Mouse (Mus musculus) olfactory bulb, adult 2 months (tissue): ENCODE measurements around the gene Col26a1.
A peak's percentile ranks its signal among the peaks of the same experiment; 100 is the strongest.

Experiments
- CTCF ChIP-seq: fragments of 200-500 bp; IDR thresholded peaks from 2 replicates; pipeline ENCODE4 v1.5.1; 2012; ENCODE audit warnings: low read depth, mild to moderate bottlenecking, low read length, moderate library complexity; ENCODE audit not compliant: insufficient read depth
- POLR2A ChIP-seq: fragments of 200-500 bp; IDR thresholded peaks from 2 replicates; pipeline ENCODE4 v1.6.1; 2012; ENCODE audit warnings: mild to moderate bottlenecking, low read depth, low read length, moderate library complexity; ENCODE audit not compliant: insufficient read depth

GRCm38 (mm10) chr5:136703751-136704150 is 179.3 kb downstream of the Col26a1 start:
- TF ChIP-seq POLR2A = no peak
- peak; percentile 33; the same call in 1 of the 2 replicates for TF ChIP-seq CTCF
